Mouse (Mus musculus): ENCODE data around the gene Mrpl22. TPM values are rescaled to one million over a fixed set of nuclear protein-coding genes. Genes with fewer than 3 reads are reported as not detected.
"Not testable (repeated sequence)": the region's sequence is repeated elsewhere in the genome, so short reads cannot be mapped to it uniquely, and the experiment has no call there.

The Mrpl22 gene
- polyA plus RNA-seq, 1 experiment = 23.5 TPM

DNA sequence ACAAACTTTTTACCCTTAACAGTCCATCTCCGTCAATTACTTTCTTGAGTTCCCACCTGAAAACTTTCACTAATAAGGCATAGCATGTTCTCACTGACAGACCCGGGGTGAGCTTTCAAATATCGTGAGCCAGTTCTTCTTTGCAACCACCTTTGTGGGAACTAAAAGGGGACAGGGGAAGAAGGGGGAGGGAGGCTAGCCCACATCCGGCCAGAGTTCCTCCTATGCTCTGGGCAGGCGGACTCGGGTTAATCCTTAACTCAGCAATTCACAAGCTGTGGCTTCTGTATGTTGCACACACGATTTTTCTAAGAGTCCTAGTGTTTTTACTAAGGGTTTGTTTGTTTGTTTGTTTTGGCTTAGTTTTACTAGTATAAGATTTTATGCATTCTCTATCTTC, 52.9 kb downstream of the Mrpl22 start:
- TF ChIP-seq POLR2A (IDR thresholded peaks at IDR 0.05; ENCODE audit: borderline replicate concordance, low read depth, low read length) (no peak), CTCF (IDR thresholded peaks at IDR 0.05; ENCODE audit: low read depth, low read length) (no peak)
- Histone ChIP-seq H3K27ac (ENCODE audit: insufficient read depth, low read depth, low read length) (no peak overlapping the region), H3K4me3 (ENCODE audit: insufficient read depth, low read length) (peak overlapping the region; percentile 21; the same call in 1 of the 2 replicates), H3K4me1 (ENCODE audit: control insufficient read depth, insufficient read depth, low read length) (peaks cover 15% of the 10 kb centered on the region)

DNA sequence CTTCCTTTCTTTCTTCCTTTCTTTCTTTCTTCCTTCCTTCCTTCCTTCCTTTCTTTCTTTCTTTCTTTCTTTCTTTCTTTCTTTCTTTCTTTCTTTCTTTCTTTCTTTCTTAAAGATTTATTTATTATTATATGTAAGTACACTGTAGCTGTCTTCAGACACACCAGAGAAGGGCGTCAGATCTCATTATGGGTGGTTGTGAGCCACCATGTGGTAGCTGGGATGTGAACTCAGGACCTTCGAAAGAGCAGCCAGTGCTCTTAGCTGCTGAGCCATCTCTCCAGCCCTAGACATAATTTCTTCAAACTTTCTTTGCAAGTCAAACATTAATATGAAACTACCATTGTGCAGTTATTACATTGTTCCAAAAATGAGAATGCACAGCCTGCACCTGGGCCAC, 53.4 kb downstream of the Mrpl22 start:
- H3K4me1 ChIP-seq (ENCODE audit: control insufficient read depth, insufficient read depth, low read length) = peaks cover 15% of the 10 kb centered on the region
- H3K4me3 ChIP-seq (ENCODE audit: insufficient read depth, low read length); H3K27ac ChIP-seq (ENCODE audit: insufficient read depth, low read depth, low read length): not testable (repeated sequence)

DNA sequence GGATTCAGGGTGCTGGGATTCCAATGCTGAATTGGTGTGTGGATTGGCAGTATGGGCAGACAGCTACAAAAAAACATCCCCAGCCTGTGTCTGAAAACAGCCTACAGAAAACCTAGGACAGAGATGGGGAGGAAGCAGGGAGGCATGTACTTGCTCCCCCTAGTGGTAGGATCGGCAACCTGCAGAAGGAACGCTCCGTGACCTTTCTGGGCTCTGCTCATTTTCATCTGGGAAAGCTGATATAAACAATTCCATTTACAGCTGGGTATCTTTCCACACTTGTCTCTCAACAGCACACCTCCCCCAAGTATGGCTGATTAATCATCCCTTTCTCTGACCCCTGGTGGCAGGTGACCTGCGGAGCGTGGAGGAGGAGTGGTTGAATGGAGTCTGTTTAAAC, 54.2 kb downstream of the Mrpl22 start:
- H3K27ac ChIP-seq (ENCODE audit: insufficient read depth, low read depth, low read length) = no peak overlapping the region
- H3K4me1 ChIP-seq (ENCODE audit: control insufficient read depth, insufficient read depth, low read length) = peaks cover 15% of the 10 kb centered on the region
- TF ChIP-seq POLR2A (IDR thresholded peaks at IDR 0.05; ENCODE audit: borderline replicate concordance, low read depth, low read length) = no peak
- TF ChIP-seq CTCF (IDR thresholded peaks at IDR 0.05; ENCODE audit: low read depth, low read length) = peak; percentile 89
- no peak overlapping the region for H3K4me3 ChIP-seq (ENCODE audit: insufficient read depth, low read length)

DNA sequence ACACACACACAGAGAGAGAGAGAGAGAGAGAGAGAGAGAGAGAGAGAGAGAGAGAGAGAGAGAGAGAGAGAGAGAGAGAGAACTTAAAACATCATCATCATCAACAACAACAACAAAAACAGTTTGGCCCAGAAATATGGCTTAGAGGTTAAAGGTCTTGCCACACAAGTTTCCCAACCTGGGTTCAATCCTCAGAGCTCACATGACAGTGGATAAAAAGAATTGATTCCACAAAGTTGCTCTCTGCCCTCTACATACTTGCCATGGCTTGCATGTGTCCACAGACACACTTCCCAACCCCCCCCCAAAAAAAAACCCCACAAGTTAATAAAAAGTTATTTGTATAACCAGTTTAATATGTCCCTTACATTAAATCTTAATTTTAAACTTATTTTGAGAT, 55.0 kb downstream of the Mrpl22 start:
- H3K27ac ChIP-seq (ENCODE audit: insufficient read depth, low read depth, low read length) = no peak overlapping the region
- TF ChIP-seq CTCF (IDR thresholded peaks at IDR 0.05; ENCODE audit: low read depth, low read length) = no peak
- TF ChIP-seq POLR2A (IDR thresholded peaks at IDR 0.05; ENCODE audit: borderline replicate concordance, low read depth, low read length) = no peak
- H3K4me3 ChIP-seq (ENCODE audit: insufficient read depth, low read length) = no peak overlapping the region
- H3K4me1 ChIP-seq (ENCODE audit: control insufficient read depth, insufficient read depth, low read length) = peaks cover 15% of the 10 kb centered on the region

DNA sequence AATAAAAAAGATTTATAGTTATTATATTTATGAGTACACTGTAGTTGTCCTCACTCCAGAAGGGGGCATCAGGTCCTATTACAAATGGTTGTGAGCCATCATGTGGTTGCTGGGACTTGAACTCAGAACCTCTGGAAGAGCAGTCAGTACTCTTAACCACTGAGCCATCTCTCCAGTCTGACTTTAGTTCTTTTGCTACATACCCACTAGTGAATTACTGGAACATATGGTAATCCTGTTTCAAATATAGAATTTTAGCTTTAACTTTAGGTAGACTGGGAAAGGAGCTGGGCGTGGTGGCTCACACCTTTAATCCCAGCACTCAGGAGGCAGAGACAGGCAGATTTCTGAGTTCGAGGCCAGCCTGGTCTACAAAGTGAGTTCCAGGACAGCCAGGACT, 56.6 kb downstream of the Mrpl22 start:
- H3K4me3 ChIP-seq (ENCODE audit: insufficient read depth, low read length); H3K27ac ChIP-seq (ENCODE audit: insufficient read depth, low read depth, low read length): not testable (repeated sequence)
- peaks cover 15% of the 10 kb centered on the region for H3K4me1 ChIP-seq (ENCODE audit: control insufficient read depth, insufficient read depth, low read length)

Other genes with a start within 250 kb of the Mrpl22 start
- gene Larp1, start 162.6 kb upstream of the Mrpl22 start, polyA plus RNA-seq (2012; ENCODE audit: insufficient read depth, insufficient read length, missing spikeins) = 30.4 and 32.4 TPM in 2 replicates
- gene Gm12248, start 78.5 kb upstream of the Mrpl22 start, polyA plus RNA-seq (2012; ENCODE audit: insufficient read depth, insufficient read length, missing spikeins) = not detected in 2 replicates
- 58.4 and 58.5 TPM in 2 replicates for gene Cnot8, start 67.5 kb upstream of the Mrpl22 start, polyA plus RNA-seq (2012; ENCODE audit: insufficient read depth, insufficient read length, missing spikeins)
- 3.4 and 4.1 TPM in 2 replicates for gene Gemin5, start 3.1 kb upstream of the Mrpl22 start, polyA plus RNA-seq (2012; ENCODE audit: insufficient read depth, insufficient read length, missing spikeins)
- 31.3 and 33.3 TPM in 2 replicates for gene Igtp, start 27.9 kb downstream of the Mrpl22 start, polyA plus RNA-seq (2012; ENCODE audit: insufficient read depth, insufficient read length, missing spikeins)
- gene Irgm2, start 28.0 kb downstream of the Mrpl22 start, polyA plus RNA-seq (2012; ENCODE audit: insufficient read depth, insufficient read length, missing spikeins) = 40.7 and 44.4 TPM in 2 replicates
- gene 4930438A08Rik, start 103.1 kb downstream of the Mrpl22 start, polyA plus RNA-seq (2012; ENCODE audit: insufficient read depth, insufficient read length, missing spikeins) = not detected in 2 replicates
- gene Zfp692, start 135.4 kb downstream of the Mrpl22 start, polyA plus RNA-seq (2012; ENCODE audit: insufficient read depth, insufficient read length, missing spikeins) = 12.1 and 13.5 TPM in 2 replicates
- gene Zfp672, start 158.7 kb downstream of the Mrpl22 start, polyA plus RNA-seq (2012; ENCODE audit: insufficient read depth, insufficient read length, missing spikeins) = 14.2 TPM in 2 replicates
- 17.3 and 19.2 TPM in 2 replicates for gene Sh3bp5l, start 159.1 kb downstream of the Mrpl22 start, polyA plus RNA-seq (2012; ENCODE audit: insufficient read depth, insufficient read length, missing spikeins)
- gene Lypd8, start 207.4 kb downstream of the Mrpl22 start, polyA plus RNA-seq (2012; ENCODE audit: insufficient read depth, insufficient read length, missing spikeins) = not detected in 2 replicates
- gene 1810065E05Rik, start 249.4 kb downstream of the Mrpl22 start, polyA plus RNA-seq (2012; ENCODE audit: insufficient read depth, insufficient read length, missing spikeins) = not detected in 2 replicates